11 mouse cellular contexts compared by ENCODE assay signal in the genomic region with DNA sequence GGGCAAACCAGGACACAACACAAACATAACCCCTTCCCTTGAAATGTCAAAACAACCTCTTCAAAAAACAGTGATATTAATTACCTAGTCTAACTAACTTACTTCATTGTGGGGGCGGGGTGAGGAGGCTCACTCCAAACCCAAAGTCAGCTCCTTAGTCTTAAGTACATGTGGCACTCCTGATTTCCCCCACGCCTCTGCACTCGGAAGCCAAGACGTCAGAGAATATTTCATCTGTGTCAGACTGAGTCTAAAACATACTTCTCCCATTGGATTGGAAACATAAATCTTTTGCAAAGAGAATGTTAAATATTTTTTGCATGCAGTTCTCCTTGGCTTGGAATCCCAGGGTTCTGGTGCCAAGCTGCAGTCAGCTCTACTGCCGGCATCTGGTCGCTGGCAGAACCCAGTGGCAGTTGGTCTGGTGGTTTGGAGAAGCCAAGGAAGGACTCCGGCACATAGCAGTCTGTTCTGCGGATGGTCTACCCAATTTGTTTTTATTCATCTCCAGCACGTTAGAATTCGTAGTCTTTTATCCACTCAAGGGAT.
DNase-seq lines count a peak whose midpoint lies in the region; ATAC-seq and TF ChIP-seq lines count a peak whose summit lies in the region.
"Had no signal": no experiment of that assay in that cellular context is flagged by ENCODE, and none has a peak within 500 bp of the region (broad histone marks: within the 10 kb centered on the region; RNA-seq: fewer than 3 reads in every experiment).

No protein-coding gene starts in this region.

- peaks cover 2% of the 10 kb centered on the region; the same call in 1 of the 2 replicates for H3K4me1 ChIP-seq in liver, postnatal 0 days (ENCODE audit: insufficient read depth)
- H3K4me1 ChIP-seq: midbrain, embryonic 12.5 days had no signal

- ATAC-seq in cerebellum, adult (ENCODE audit: insufficient number of reproducible peaks, low FRiP score, low TSS enrichment): no peak
- ATAC-seq in liver, postnatal 0 days: no peak

- DNase-seq in cerebellum, postnatal 10 days: peak; percentile 76 to 81
- peak; percentile 18 for DNase-seq in layer of hippocampus, adult 11-12 months (ENCODE audit: low spot score)
- DNase-seq in layer of hippocampus, adult 9-10 months (ENCODE audit: low spot score): no peak
- peak; percentile 44 for DNase-seq in left cerebral cortex, postnatal 4 days
- DNase-seq in skeletal muscle tissue, adult 2 months (ENCODE audit: low read depth, low spot score): peak; percentile 10
- DNase-seq in embryo, embryonic 10 days (ENCODE audit: low spot score): no peak
- no peak for DNase-seq in liver, postnatal 0 days
- DNase-seq: adrenal gland, postnatal 14 days; cerebellum, adult 9-11 months had no signal

- WGBS in liver, postnatal 0 days (ENCODE audit: insufficient replicate concordance): 82% methylated on average over 10 of the region's 10 CpGs

- no peak overlapping the region for H3K4me3 ChIP-seq in liver, postnatal 0 days (ENCODE audit: low read depth, low read length)
- H3K4me3 ChIP-seq: midbrain, embryonic 12.5 days had no signal

- no peaks in the 10 kb centered on the region for H3K27me3 ChIP-seq in liver, postnatal 0 days (ENCODE audit: insufficient read depth, low read length)
- H3K27me3 ChIP-seq: midbrain, embryonic 12.5 days had no signal

- intact Hi-C loops in left cerebral cortex, postnatal 4 days (cut with DNase I): no loop called here

- no peak for TF ChIP-seq EP300 in liver, postnatal 0 days (IDR thresholded peaks at IDR 0.05; ENCODE audit: low read depth)

- no peak overlapping the region for H3K27ac ChIP-seq in liver, postnatal 0 days (ENCODE audit: low read depth)
- H3K27ac ChIP-seq: midbrain, embryonic 12.5 days had no signal

- H3K9ac ChIP-seq in liver, postnatal 0 days (replicated peaks): no peak overlapping the region
- H3K9ac ChIP-seq: midbrain, embryonic 12.5 days had no signal

- H3K9me3 ChIP-seq in liver, postnatal 0 days (ENCODE audit: low read length): no peaks in the 10 kb centered on the region
- H3K9me3 ChIP-seq: midbrain, embryonic 12.5 days had no signal

- H3K36me3 ChIP-seq in liver, postnatal 0 days (replicated peaks; ENCODE audit: insufficient read depth, low read length): no peaks in the 10 kb centered on the region
- H3K36me3 ChIP-seq: midbrain, embryonic 12.5 days had no signal

- TF ChIP-seq CTCF in liver, postnatal 0 days (IDR thresholded peaks at IDR 0.05; ENCODE audit: low read depth): no peak

- no peak overlapping the region for H3K4me2 ChIP-seq in liver, postnatal 0 days (ENCODE audit: low read depth, low read length)
- H3K4me2 ChIP-seq: midbrain, embryonic 12.5 days had no signal

Comparison
In these comparisons a context has a peak if more than half of its experiments do, and no peak if none do; other contexts are left out.
1. DNase-seq: peak in cerebellum, postnatal 10 days (2 of 2), layer of hippocampus, adult 11-12 months (single experiment), left cerebral cortex, postnatal 4 days (single experiment) and skeletal muscle tissue, adult 2 months (single experiment); none in layer of hippocampus, adult 9-10 months (single experiment), embryo, embryonic 10 days (single experiment) and liver, postnatal 0 days (single experiment).